Mouse (Mus musculus): Measurements from ENCODE around the gene Wnt5b. TPM values are rescaled to one million over a fixed set of nuclear protein-coding genes. Genes with fewer than 3 reads are reported as not detected.
"Not testable (repeated sequence)": the region's sequence is repeated elsewhere in the genome, so short reads cannot be mapped to it uniquely, and the experiment has no call there.

Gene Wnt5b
- polyA plus RNA-seq, 1 experiment: 0.16 TPM

DNA sequence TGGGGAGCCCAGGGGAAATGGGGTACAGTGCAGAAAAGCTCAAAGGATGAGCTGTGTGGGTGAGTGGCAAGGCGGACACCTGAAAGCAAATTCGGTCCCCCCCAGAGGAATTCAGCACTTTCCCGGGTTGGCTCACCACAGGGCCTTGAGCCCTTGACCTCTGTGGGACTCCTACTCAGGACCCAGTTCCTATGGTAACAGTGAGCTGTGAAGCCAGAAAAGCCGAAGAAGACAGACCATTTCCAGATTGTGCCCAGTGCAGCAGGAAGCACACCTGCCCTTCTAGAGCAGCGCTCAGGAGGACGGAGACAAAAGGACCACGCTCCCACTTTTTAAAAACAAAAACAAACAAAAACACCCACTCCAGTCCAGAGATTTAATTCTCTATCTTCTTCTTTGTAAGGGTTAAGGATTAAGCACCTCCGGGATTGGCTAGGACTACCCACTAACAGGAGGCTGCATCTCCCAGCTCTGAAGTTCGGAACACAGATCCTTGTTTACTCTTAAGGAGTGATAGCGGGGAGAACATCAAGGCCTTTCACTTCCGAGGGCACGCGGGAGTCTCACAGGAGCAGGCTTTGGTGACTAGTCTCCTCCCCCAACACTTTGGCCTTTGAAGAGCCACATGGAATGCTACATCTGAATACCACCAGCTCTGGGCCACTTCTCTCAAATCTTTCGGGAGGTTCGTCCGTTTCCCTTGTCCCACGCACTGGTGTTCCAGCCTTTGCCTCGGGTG, 95.7 kb downstream of the Wnt5b start:
- Histone ChIP-seq H3K79me3 (ENCODE audit: low read depth) (no peaks in the 10 kb centered on the region), H3K4me3 (ENCODE audit: insufficient read depth, poor library complexity, severe bottlenecking) (no peak overlapping the region), H3K27me3 (ENCODE audit: control insufficient read depth, insufficient read depth, insufficient read length) (peaks cover 16% of the 10 kb centered on the region), H3ac (ENCODE audit: control insufficient read depth, insufficient read length, low read depth) (no peak overlapping the region), H3K36me3 (ENCODE audit: control insufficient read depth, insufficient read depth) (no peaks in the 10 kb centered on the region), H3K79me2 (ENCODE audit: control insufficient read depth, insufficient read depth) (no peaks in the 10 kb centered on the region)
- TF ChIP-seq MYOD1 (IDR thresholded peaks at IDR 0.05; ENCODE audit: control insufficient read depth, insufficient read length, low read depth) (no peak), CTCF (IDR thresholded peaks at IDR 0.05; ENCODE audit: control insufficient read depth, insufficient read depth, insufficient read length) (no peak), FOSL1 (IDR thresholded peaks at IDR 0.05; ENCODE audit: insufficient read depth, low read length, poor library complexity, severe bottlenecking) (no peak)

DNA sequence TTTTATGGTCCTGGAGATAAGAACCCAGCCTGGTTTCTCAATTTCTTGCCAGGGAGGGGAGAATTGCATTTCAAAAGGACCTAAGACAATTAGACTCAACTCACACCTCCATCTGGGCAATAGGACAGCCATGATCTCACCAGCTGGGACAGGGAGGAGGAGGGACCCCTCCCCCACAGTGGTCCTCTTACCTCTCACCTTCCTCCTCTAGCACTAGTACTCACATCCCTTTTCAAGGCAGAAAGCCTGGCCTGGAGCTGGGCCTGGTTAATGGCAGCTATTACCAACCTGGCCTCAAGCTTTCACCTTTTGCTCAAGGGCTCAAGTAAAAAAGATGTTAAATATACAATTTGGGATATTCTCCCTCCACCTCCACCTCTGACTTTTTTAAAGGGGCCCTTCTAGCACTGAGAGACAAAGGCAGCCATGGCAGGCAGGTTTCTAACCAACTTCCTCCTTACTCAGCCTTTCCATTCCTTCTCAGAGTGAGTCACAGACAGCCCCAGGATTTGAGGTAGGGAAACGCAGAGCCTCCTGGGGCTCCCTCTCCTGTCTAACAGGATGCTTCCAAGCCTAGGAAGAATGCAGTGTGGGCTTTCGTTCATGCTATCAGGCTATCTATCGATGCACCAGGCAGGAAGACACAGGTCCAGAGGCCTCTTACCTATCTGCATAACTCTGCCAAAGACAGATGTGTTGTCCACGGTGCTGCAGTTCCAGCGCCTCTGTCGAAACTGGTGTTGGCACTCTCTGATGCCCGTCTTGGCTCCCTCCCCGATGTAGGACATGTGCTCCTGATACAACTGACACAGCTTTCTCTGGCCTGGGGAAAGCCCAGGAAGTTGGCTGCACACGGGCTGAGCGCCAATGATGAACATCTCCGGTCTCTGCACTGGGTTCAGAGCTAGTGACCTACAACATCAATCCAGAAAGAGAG, 98.2 kb downstream of the Wnt5b start:
- Histone ChIP-seq H3K36me3 (ENCODE audit: control insufficient read depth, insufficient read depth) (no peaks in the 10 kb centered on the region), H3K27me3 (ENCODE audit: control insufficient read depth, insufficient read depth, insufficient read length) (peaks cover 12% of the 10 kb centered on the region), H3K4me3 (ENCODE audit: insufficient read depth, poor library complexity, severe bottlenecking) (no peak overlapping the region), H3K79me3 (ENCODE audit: low read depth) (no peaks in the 10 kb centered on the region), H3K79me2 (ENCODE audit: control insufficient read depth, insufficient read depth) (no peaks in the 10 kb centered on the region), H3ac (ENCODE audit: control insufficient read depth, insufficient read length, low read depth) (no peak overlapping the region)
- TF ChIP-seq MYOD1 (IDR thresholded peaks at IDR 0.05; ENCODE audit: control insufficient read depth, insufficient read length, low read depth) (no peak), MYOG (IDR thresholded peaks at IDR 0.05; ENCODE audit: control insufficient read depth, extremely low read depth, insufficient read length) (no peak), USF1 (IDR thresholded peaks at IDR 0.05; ENCODE audit: low read depth) (no peak), CEBPB (IDR thresholded peaks at IDR 0.05; ENCODE audit: low read depth) (no peak), CTCF (IDR thresholded peaks at IDR 0.05; ENCODE audit: control insufficient read depth, insufficient read depth, insufficient read length) (no peak), FOSL1 (IDR thresholded peaks at IDR 0.05; ENCODE audit: insufficient read depth, low read length, poor library complexity, severe bottlenecking) (no peak), MAX (IDR thresholded peaks at IDR 0.05) (no peak)

DNA sequence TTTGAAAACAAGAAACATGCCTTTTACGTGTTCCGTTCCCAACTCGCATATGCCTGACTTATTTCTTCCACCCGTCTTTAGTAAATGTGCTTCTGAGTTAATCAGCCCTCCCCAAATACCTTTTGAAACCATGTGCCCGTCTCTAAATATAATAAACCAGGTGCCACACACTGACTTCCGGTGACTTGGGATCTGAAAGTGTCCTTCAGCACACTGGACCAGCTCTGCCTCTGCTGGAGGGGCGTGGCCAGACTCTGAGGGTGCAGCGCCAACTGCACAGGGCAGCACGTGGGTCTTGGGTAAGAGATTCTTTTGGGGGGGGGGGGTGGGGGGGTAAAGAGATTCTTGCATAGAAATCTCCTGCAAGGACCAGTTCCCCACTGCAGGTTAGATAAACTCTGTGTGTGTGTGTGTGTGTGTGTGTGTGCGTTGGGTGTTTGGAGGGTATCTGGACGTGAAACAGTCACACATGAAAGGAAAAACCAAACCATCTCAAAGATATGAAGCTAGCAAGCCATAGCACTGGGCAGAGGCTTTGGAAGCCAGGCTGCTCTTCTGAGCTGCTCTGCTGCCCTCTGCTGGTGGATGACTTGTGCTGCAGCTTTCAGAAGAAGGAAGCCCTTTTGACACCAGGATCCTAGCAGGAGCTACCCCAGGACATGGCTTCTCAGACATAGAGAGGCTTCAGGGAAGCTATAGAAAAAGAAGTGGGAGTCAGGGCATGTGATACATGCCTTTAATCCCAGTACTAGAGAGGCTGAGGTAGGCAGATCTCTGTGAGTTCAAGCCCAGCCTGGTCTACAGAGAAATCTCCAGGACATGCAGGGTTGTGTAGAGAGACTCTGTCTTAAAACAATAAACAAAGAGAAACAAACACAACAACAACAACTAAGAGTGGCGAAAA, 100.2 kb downstream of the Wnt5b start:
- no peaks in the 10 kb centered on the region for H3K79me2 ChIP-seq (ENCODE audit: control insufficient read depth, insufficient read depth)
- TF ChIP-seq CTCF (IDR thresholded peaks at IDR 0.05; ENCODE audit: control insufficient read depth, insufficient read depth, insufficient read length) (peak; percentile 75), USF1 (IDR thresholded peaks at IDR 0.05; ENCODE audit: low read depth) (no peak), MYOD1 (IDR thresholded peaks at IDR 0.05; ENCODE audit: control insufficient read depth, insufficient read length, low read depth) (no peak), MAX (IDR thresholded peaks at IDR 0.05) (no peak), MYOG (IDR thresholded peaks at IDR 0.05; ENCODE audit: control insufficient read depth, extremely low read depth, insufficient read length) (no peak), FOSL1 (IDR thresholded peaks at IDR 0.05; ENCODE audit: insufficient read depth, low read length, poor library complexity, severe bottlenecking) (no peak)

DNA sequence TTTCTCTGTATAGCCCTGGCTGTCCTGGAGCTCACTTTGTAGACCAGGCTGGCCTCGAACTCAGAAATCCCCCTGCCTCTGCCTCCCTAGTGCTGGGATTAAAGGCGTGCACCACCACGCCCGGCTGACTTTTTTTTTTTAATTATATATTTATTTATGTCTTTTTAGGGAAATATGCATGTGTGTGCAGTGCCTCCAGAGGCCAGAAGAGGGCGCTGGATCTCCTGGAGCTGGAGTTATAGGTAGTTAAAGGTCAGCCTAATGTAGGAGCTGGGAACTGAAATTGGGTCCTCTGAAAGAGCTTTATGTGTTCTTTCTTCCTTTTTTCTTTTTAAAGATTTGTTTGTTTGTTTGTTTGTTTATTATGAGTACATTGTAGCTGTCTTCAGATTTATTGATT, 101.4 kb downstream of the Wnt5b start:
- H3K79me2 ChIP-seq (ENCODE audit: control insufficient read depth, insufficient read depth); H3K4me3 ChIP-seq (ENCODE audit: insufficient read depth, poor library complexity, severe bottlenecking); H3K36me3 ChIP-seq (ENCODE audit: control insufficient read depth, insufficient read depth); H3K79me3 ChIP-seq (ENCODE audit: low read depth); H3ac ChIP-seq (ENCODE audit: control insufficient read depth, insufficient read length, low read depth): not testable (repeated sequence)
- H3K27me3 ChIP-seq (ENCODE audit: control insufficient read depth, insufficient read depth, insufficient read length): peaks cover 21% of the 10 kb centered on the region

More for the DNA sequence above, 100.2 kb downstream of the Wnt5b start:
- Histone ChIP-seq H3K36me3 (ENCODE audit: control insufficient read depth, insufficient read depth) (no peaks in the 10 kb centered on the region), H3K4me3 (ENCODE audit: insufficient read depth, poor library complexity, severe bottlenecking) (no peak overlapping the region), H3ac (ENCODE audit: control insufficient read depth, insufficient read length, low read depth) (no peak overlapping the region), H3K79me3 (ENCODE audit: low read depth) (no peaks in the 10 kb centered on the region), H3K27me3 (ENCODE audit: control insufficient read depth, insufficient read depth, insufficient read length) (peaks cover 13% of the 10 kb centered on the region)

DNA sequence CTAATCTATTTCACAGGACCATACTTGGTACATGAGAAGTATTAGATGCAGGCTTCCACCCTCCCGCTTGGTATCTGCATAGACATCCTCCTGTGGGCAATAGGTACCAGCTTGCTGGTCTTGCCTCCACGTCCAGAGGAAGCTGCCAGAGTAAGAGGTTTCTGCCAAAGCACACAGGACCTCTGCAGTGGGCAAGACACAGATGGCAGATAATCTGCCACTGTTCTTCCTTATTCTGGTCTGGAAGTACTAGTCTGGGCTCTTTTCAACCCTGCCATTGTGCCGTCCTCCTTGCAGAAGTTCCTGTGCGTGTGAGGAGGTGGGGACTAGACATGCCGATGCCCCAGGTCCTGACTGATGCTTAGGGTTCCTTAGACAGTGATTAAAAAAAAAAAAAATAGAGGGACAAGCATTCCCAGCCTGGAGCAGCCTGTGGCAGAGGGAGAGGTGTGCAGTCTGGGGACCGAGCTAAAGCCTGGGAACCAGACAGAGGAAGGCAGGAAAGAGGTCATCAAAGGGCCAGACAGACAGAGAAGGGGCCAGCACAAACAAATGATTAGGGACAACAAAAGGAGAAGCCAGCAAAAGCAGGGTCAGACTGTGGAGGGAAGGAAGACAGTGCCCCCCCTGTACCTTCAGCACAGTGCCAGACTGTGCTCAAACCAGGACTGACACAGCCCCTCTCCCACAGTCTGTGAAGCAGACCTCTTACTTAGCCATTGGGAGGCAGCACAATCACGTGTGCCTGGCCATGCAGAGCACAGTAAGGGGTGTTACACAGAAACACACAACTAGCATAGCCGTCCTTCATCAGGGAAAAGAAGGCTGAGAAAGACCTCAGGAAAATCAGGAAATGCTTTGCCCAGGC, 106.0 kb downstream of the Wnt5b start:
- no peaks in the 10 kb centered on the region for H3K36me3 ChIP-seq (ENCODE audit: control insufficient read depth, insufficient read depth)
- H3K79me3 ChIP-seq (ENCODE audit: low read depth): no peaks in the 10 kb centered on the region
- no peak overlapping the region for H3K4me3 ChIP-seq (ENCODE audit: insufficient read depth, poor library complexity, severe bottlenecking)
- TF ChIP-seq USF1 (IDR thresholded peaks at IDR 0.05; ENCODE audit: low read depth) (no peak), MAX (IDR thresholded peaks at IDR 0.05) (no peak), MYOG (IDR thresholded peaks at IDR 0.05; ENCODE audit: control insufficient read depth, extremely low read depth, insufficient read length) (no peak), FOSL1 (IDR thresholded peaks at IDR 0.05; ENCODE audit: insufficient read depth, low read length, poor library complexity, severe bottlenecking) (no peak), CTCF (IDR thresholded peaks at IDR 0.05; ENCODE audit: control insufficient read depth, insufficient read depth, insufficient read length) (no peak), CEBPB (IDR thresholded peaks at IDR 0.05; ENCODE audit: low read depth) (no peak), MYOD1 (IDR thresholded peaks at IDR 0.05; ENCODE audit: control insufficient read depth, insufficient read length, low read depth) (no peak)
- H3ac ChIP-seq (ENCODE audit: control insufficient read depth, insufficient read length, low read depth): no peak overlapping the region
- H3K27me3 ChIP-seq (ENCODE audit: control insufficient read depth, insufficient read depth, insufficient read length): peaks cover 21% of the 10 kb centered on the region
- no peaks in the 10 kb centered on the region for H3K79me2 ChIP-seq (ENCODE audit: control insufficient read depth, insufficient read depth)

Data from C2C12 (cell line).